Mouse (Mus musculus) left cerebral cortex, postnatal 10 days (tissue): ENCODE measurements at regions not wholly inside any gene's neighbourhood (a gene's known extent, or its start where the extent isn't known, plus 50 kb on each side); places are given as distances from the start of the nearest gene placed in this dataset.

Experiments used
- DNase-seq, 2 experiments: peaks; one replicate each; pipeline ENCODE4 v3.0.0; 2021 to 2022; ENCODE audit warnings: low spot score in 2 of 2, mixed read lengths in 1 of 2; ENCODE audit errors: extremely low spot score in 1 of 2
- intact Hi-C: fragments of 180-260 bp; cut with DNase I; formaldehyde crosslinking; loops from one replicate; pipeline ENCODE4 v1.15.1; 2025

GRCm38 (mm10) chr13:101625922-101626321 lies 142.1 kb downstream of the Pik3r1 start:
- intact Hi-C loops = no loop called here
- DNase-seq = no peak

GRCm38 (mm10) chr13:101624179-101624581 lies 143.8 kb downstream of the Pik3r1 start:
- DNase-seq = no peak
- intact Hi-C loops = no loop called here

- no peak for DNase-seq
- intact Hi-C loops = no loop called here
Measured at GRCm38 (mm10) chr13:101622649-101623048, 145.4 kb downstream of the Pik3r1 start.

DNA sequence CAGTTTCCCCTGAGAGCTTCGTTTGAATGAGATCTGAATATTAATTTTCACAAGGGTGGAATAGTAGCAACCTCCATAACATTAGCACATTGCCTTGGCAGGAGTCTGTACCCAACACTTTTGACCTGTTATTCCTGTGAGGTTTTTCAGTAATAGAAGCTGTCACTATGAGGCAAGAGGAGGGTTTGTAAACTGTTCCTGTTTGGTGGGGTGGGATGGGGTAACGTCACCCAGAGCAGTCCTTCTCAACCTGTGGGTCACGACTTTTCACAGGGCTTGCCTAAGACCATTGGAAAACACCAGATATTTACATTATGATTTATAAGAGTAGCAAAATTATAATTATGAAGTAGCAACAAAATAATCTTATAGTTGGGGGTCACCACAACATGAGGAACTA lies 147.4 kb downstream of the Pik3r1 start:
- intact Hi-C loops = no loop called here
- DNase-seq = no peak

- no peak for DNase-seq
- intact Hi-C loops = no loop called here
Measured at GRCm38 (mm10) chr13:101619154-101619553, 148.9 kb downstream of the Pik3r1 start.

DNA sequence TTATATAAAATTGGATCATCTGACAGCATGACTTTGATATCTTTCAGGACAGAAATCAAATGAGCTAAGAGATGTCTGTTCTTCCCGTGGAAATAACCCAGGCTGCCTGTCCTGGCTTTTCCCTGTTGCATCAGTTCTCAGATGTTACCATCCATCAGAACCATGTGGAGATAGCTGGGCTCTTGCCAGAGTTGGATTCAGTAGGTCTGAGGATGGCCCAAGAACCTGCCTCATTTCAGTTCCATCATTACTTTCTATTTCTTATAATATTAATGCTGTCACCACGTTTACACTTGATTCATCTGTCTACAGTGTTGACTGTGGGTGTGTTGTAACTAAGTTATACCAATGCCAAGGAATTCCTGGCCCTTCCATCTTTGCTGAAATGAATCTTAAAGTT lies 155.2 kb downstream of the Pik3r1 start:
- intact Hi-C loops = no loop called here
- DNase-seq = no peak

GRCm38 (mm10) chr13:101611725-101612124 lies 156.3 kb downstream of the Pik3r1 start:
- intact Hi-C loops = no loop called here

GRCm38 (mm10) chr13:101606184-101606730 lies 161.8 kb downstream of the Pik3r1 start:
- intact Hi-C loops = no loop called here
- no peak for DNase-seq

More at GRCm38 (mm10) chr13:101611725-101612124, 156.3 kb downstream of the Pik3r1 start:
- DNase-seq = no peak

DNA sequence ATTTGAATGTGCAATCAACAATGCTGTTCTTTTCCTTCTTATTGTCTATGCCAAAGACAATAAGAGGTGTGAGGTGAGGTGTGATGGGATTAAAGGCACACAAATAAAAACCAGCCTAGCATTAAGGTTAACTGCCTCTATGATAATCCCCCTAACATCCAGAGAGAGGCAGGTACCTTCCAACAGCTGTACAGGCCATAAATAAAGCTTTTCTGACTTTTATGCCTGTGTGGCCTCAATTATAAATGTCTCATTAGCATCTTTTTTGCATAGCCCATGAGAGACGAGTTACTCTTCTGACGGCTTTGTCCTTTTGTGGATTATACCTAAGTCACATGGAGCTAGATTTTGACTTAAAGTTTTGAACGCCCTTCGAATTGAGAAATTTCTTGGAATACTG lies 162.3 kb downstream of the Pik3r1 start:
- intact Hi-C loops = no loop called here
- DNase-seq = no peak

DNA sequence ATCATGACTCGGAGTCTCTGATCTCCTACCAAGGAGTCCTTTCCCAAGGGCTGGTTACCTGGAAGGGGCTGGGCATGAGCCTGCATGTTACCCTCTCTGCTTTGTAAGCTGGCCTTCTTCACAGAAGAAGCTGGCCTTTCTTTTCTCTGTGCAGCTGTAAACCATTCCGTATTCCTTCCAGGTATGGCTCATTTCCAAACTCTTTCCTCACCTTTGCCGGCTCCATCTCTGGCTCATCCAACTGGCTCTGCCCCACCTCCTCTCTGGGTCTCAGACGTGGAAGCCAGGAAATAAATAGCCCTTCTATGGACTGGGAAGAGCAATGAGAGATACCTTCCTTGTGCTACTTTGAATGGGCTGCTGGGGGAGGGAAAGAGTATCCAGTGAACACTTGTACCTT lies 163.0 kb downstream of the Pik3r1 start:
- no peak for DNase-seq
- intact Hi-C loops = no loop called here

GRCm38 (mm10) chr13:101598126-101598485 lies 169.9 kb downstream of the Pik3r1 start:
- intact Hi-C loops = no loop called here
- no peak for DNase-seq

DNA sequence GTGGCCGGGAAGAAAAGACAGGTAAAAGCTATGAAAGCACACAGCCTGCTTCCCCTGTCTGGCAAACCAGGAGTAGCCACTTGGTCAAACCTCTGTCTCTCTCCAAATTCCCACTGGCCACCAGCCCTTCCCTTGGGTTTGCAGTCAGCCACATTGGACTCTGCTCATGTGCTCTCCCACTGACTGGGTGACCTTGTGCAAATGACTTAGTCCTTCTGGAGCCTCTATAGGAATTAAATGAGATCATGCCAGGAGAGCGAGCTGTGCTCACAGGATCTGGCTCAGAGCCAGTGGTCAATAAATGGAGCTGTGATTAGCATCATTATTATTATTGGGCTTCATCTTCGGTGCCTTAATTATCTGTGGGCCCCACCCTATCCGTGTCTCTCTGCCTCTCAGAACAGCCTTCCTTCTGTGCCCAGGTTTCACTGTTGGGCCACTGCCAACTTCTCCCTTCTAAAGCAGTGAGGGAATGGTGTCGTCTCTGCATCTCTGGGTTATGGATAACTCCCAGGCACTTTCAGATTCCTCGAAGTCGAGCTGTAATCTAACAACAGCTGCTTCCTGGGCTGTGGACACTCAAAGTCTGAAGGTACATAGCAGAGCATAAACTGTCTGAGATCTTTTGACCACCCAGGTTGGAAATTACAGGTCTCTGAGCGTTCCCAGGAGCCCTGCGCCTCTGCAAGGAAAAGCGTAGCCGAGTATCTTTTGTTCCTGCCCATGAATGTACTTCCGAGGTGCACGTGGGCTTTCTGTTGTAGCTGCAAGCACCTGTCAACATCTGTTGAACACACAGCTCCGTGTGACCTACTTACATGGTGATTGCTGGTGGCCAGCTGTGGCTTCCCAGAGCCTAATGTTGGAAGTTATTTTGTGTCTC lies 170.5 kb downstream of the Pik3r1 start:
- intact Hi-C loops = no loop called here
- DNase-seq = no peak

DNA sequence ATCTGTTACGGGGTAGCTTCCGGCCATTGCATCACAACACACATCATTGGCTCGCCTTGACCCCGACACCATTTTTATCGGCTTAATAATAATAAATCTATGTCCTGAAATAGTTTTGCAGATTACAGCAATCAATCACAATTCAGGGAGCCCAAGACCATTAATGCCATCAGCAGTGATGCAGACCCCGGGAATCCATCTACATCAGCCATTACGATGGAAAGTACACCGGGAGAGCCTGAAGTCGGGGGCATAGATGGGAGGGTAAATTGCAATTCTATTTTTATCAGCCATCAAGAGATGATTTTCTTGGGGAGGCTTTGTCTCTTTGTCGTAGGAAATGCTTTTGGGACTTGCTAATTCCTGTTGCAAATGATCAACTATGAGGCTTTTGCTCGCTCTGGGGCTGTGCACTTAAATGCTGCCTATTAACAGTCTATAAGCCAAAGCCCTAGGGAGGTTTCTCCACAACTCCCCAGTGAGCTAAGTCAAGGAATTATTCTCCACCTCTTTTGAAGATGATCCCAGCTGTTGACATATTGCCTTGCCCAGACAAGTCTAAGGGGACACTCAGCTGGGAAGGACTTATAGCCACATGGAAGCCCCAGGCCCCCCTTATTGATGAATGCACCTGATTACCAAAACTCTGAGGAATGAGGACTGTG lies 173.4 kb downstream of the Pik3r1 start:
- intact Hi-C loops = no loop called here
- DNase-seq = no peak

GRCm38 (mm10) chr13:101592355-101592754 lies 175.7 kb downstream of the Pik3r1 start:
- DNase-seq = no peak
- intact Hi-C loops = no loop called here

DNA sequence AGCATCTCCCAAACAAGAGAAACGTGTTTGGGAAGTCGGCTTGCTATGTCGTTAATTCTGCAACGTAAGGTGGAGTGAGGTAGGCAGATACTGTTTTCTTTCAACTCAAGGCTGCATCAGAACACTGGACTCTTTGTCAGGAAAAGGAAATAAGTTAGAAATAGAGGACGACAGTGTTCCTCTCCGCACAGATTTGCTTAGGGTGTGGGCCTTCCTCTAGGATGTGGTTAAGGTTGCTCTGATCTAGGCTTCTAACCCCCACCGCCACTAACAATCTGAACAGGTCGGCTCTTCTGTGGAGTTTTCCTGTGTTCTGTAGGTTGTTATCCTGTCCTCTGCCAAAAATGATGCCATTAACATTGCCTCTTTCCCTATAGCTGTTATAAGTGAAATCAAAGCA lies 179.1 kb downstream of the Pik3r1 start:
- DNase-seq = no peak
- intact Hi-C loops = no loop called here

DNA sequence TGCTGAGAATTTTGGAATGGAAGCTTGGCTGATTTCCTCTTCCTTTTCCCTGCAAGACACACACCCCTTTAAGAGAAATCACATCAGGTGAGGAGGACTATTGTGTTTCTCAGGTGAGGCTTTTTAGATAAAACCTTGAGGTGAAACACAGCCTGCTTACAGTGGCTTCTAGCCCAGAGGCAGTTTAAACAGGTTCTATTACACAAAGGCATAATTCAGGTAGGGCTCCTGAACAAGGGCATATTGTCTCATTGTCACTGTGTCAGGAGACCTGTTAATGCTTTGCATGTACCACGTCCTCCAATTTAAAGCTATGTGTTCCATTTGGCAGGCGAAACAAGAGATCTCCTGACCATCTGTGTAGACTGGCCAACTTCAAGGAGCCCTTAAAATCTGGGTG lies 181.2 kb downstream of the Pik3r1 start:
- intact Hi-C loops = no loop called here
- no peak for DNase-seq

DNA sequence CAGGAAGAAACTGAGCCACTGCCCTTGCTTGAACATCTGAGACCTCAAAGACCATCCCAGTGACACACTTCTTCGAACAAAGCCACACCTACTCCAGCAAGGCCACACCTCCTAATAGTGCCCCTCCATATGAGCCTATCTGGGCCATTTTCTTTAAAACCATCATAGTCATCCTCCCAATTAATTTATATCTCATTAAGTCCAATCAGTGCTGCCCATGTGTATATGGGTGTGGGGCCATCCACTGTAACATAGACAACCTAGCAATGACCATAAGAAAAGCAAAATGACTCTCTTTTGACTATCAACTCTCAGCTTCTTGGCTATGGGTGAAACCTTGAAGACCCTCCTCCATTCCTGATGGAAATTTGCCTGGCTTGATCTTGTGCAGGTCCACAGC lies 191.5 kb downstream of the Pik3r1 start:
- intact Hi-C loops = no loop called here
- no peak for DNase-seq

DNA sequence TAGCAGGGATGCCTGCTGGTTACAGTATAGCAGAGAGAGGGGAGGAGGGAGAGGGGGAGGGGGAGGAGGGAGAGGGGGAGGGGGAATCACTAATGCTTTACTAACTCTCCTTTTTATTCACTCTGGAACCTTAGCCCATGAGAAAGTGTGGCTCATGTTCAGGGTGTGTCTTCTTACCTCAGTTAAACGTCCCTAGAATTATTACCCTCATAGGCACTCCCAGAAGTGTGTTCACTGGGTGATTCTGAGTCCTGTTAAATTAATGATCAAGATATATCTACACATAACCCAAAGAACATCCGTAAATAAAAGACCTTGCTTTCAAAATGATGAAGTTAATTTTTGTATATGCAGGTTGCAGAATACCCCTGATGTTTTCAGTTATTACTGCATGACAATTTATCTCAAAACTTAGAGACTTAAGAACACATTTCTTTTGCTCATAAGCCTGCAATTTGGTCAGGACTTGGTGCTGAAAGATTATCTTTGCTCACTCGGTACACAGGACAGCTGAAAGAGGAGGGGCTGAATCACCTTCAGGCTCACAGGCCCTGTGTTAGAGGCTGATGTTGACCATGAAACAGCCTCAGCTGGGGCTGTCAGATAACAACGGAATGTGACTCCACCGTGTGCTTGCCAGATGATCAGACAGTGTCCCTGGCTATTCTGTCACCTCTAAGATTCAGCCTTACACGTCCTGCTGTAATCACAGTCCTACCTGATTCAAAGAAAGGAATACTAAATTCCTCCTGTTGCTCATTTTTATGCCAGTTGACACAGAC lies 195.0 kb downstream of the Pik3r1 start:
- intact Hi-C loops = no loop called here
- DNase-seq = no peak

GRCm38 (mm10) chr13:101572246-101572645 lies 195.8 kb downstream of the Pik3r1 start:
- intact Hi-C loops = no loop called here
- no peak for DNase-seq
